Mouse (Mus musculus) cerebellum, adult 2 months (tissue): ENCODE results near the gene Galr3. TPM values are rescaled to one million over a fixed set of nuclear protein-coding genes. Genes with fewer than 3 reads are reported as not detected.
"Not testable (repeated sequence)": the region's sequence is repeated elsewhere in the genome, so short reads cannot be mapped to it uniquely, and the experiment has no call there.

ENCODE experiments used
- DNase-seq, 2 experiments: peaks; one replicate each; pipeline ENCODE4 v3.0.0; 2021
- H3K27ac ChIP-seq: fragments of 200-500 bp; 2 replicates; pipeline ENCODE4 v1.5.1; 2012; ENCODE audit warnings: low read length, control low read depth, inconsistent platforms; ENCODE audit not compliant: insufficient read depth
- H3K27me3 ChIP-seq: fragments of 200-500 bp; 2 replicates; pipeline ENCODE4 v1.6.1; 2012; ENCODE audit warnings: inconsistent platforms, mild to moderate bottlenecking, low read length, moderate library complexity; ENCODE audit not compliant: control insufficient read depth, insufficient read depth
- H3K4me1 ChIP-seq: fragments of 200-500 bp; 2 replicates; pipeline ENCODE4 v1.6.1; 2011; ENCODE audit warnings: low read length; ENCODE audit not compliant: control insufficient read depth, insufficient read depth
- H3K4me3 ChIP-seq: fragments of 200-500 bp; replicated peaks from 2 replicates; pipeline ENCODE3; 2011; ENCODE audit warnings: mild to moderate bottlenecking, low read depth, low read length, control low read depth; ENCODE audit not compliant: insufficient read depth
- CTCF ChIP-seq: fragments of 200-500 bp; IDR thresholded peaks from 2 replicates; pipeline ENCODE4 v1.5.1; 2011; ENCODE audit warnings: low read depth, mild to moderate bottlenecking, control low read depth, low read length, moderate library complexity, borderline replicate concordance; ENCODE audit not compliant: insufficient read depth
- POLR2A ChIP-seq: fragments of 200-500 bp; IDR thresholded peaks from 2 replicates; pipeline ENCODE4 v1.6.1; 2011; ENCODE audit warnings: low read length, control low read depth, borderline replicate concordance; ENCODE audit not compliant: insufficient read depth
- WGBS: fragments of 180-500 bp; shearing (Covaris S2); methylation state at CpG from one replicate; pipeline ENCODE4 v1.1.7; 2018; 5-methylcytosine and 5-hydroxymethylcytosine counted together
- polyA plus RNA-seq: library from polyadenylated mRNA; depleted of rRNA; stranded (reverse); fragments of >200 nt; gene quantifications from 2 replicates; pipeline ENCODE4 v1.2.3, GENCODE M21; 2012

The Galr3 gene
- polyA plus RNA-seq, 1 experiment, result 0.26 TPM

DNA sequence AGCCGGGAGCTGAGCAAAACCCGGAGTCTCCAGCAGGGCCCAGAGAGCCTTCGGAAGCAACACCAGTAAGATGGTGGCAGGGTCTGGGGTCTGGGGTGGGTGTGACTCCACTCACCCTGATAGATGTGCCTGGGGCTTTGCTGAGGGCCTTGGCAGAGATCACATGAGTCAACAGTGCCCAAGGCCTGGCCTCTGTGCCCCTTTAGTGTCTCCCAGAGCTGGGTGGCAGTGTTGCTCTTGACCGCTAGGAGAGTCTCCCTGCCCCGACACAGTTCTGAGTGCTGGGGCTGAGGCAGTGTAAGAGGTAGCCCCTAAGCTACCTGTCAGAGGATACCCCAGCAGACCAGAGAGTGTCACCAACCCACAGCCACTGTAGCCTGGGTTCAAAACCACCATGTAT is 40.1 kb upstream of the Galr3 start:
- Histone ChIP-seq H3K27me3 (no peaks in the 10 kb centered on the region), H3K4me1 (peaks cover 34% of the 10 kb centered on the region), H3K4me3 (no peak overlapping the region), H3K27ac (peak overlapping the region; percentile 23; the same call in 1 of the 2 replicates)
- TF ChIP-seq CTCF (no peak), POLR2A (no peak)
- 90% methylated on average over 5 of the region's 5 CpGs for WGBS
- DNase-seq, result no peak

DNA sequence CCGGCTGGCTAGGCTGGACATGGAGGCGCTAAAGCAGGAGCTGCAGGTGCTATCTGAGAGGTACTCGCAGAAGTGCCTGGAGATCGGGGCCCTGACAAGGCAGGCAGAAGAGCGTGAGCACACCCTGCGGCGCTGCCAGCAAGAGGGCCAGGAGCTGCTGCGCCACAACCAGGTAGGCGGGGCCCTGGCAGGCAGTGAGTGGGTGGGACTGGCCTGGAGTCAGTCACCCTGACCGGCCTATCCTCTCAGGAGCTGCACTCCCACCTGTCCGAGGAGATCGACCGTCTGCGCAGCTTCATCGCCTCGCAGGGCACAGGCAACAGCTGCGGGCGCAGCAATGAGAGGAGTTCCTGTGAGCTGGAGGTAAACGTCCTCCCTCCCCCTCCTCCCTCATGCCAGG is 39.6 kb upstream of the Galr3 start:
- 0 out of 2 replicates have a peak overlapping the region, but pooled peaks have one; percentile 23 for H3K27ac ChIP-seq
- no peak for TF ChIP-seq CTCF
- no peak for TF ChIP-seq POLR2A

DNA sequence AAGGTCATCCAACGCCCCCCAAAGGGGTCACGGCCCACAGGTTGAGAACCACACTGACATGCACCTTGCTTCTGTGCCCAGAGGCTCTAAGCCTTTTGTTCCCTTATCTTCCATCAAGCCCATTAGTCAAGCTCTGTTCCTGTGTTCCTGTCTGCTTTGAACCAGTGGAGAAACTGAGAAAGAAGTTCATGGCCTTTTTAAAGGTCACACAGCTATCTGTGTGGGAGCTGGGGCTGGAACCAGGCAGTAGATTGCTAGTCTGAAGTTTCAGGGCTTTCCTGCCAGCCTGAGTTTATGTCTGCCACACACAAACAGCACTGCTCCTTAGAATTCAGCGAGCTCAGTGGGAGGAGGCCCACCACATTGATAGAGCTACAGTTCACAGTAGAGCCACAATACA is 38.6 kb upstream of the Galr3 start:
- 94% methylated on average over 3 of the region's 3 CpGs for WGBS

More for the DNA sequence above, 39.6 kb upstream of the Galr3 start:
- WGBS, result 48% methylated on average over 19 of the region's 19 CpGs
- no peak overlapping the region for H3K4me3 ChIP-seq
- H3K4me1 ChIP-seq, result peaks cover 34% of the 10 kb centered on the region
- DNase-seq, result peak; percentile 58 to 71
- no peaks in the 10 kb centered on the region for H3K27me3 ChIP-seq

DNA sequence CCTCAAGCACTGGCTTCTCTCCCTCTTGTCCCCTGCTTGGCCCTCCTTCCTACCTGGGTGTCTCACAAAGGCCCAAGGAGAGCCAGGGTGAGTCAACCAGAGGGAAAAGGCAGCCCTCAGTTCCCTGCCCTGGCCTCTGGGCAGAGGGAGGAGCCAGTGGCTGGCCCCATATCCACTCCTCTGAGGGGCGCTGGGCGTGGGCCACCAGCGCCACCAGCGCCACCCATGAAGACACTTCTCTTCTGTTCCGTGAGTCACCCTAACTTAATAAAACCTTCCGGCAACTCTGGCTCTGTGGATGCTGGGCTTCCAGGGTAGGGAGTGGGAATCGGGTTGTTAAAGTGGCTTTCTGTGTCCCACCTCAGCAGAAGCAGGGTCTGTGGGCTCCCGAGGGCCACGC is 36.1 kb upstream of the Galr3 start:
- TF ChIP-seq POLR2A (no peak), CTCF (no peak)
- no peak for DNase-seq
- H3K27ac ChIP-seq, result no peak overlapping the region
- H3K27me3 ChIP-seq, result no peaks in the 10 kb centered on the region
- WGBS, result 85% methylated on average over 9 of the region's 9 CpGs
- H3K4me3 ChIP-seq, result no peak overlapping the region
- H3K4me1 ChIP-seq, result peaks cover 17% of the 10 kb centered on the region

More for the DNA sequence above, 38.6 kb upstream of the Galr3 start:
- H3K4me1 ChIP-seq, result peaks cover 34% of the 10 kb centered on the region
- no peak overlapping the region for H3K27ac ChIP-seq
- H3K27me3 ChIP-seq, result no peaks in the 10 kb centered on the region
- TF ChIP-seq CTCF, result no peak
- TF ChIP-seq POLR2A, result no peak
- no peak overlapping the region for H3K4me3 ChIP-seq
- no peak for DNase-seq

DNA sequence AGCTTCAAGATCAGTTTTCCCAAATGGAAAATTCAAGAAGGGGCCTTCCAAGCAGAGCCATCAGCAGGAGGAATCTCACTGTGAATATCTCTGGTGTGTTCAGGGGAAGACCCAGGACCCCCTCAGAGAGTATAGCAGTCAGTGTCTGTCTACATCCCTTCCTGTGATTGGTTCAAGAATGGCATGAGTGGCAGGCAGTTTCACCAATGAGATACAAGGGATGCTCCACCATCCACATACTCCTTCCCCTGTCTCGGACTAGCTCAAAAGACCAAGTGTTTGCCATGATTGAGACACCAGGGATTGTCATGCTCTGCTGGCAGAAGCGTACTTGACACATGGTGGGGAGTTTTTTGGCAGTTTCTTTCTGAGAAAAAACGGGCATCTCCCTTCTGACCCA is 35.0 kb upstream of the Galr3 start:
- H3K27ac ChIP-seq, result no peak overlapping the region
- no peak for DNase-seq
- no peak for TF ChIP-seq CTCF
- no peak for TF ChIP-seq POLR2A
- H3K4me3 ChIP-seq, result no peak overlapping the region
- H3K27me3 ChIP-seq, result no peaks in the 10 kb centered on the region
- 17% methylated on average over 3 of the region's 3 CpGs for WGBS
- H3K4me1 ChIP-seq, result peaks cover 8% of the 10 kb centered on the region

DNA sequence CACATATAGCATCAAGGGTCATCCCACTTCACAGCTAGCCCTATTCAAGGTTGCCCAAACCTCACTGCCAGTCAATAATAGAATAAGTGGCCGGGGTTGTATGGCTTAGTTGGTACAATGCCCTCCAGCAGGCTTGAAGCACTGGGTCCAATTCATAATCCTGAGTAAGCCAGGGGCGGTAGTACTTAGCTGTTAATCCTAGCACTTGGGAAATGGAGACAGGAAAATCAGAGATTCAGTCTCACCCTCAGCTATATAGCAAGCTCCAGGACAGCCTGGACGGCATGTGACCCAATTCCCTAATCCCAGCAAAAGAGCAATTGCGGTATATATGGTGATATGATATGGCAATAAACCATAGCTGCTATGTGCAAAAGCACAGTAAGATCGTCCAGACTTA is 34.6 kb upstream of the Galr3 start:
- Histone ChIP-seq H3K4me1 (peaks cover 3% of the 10 kb centered on the region), H3K27me3 (no peaks in the 10 kb centered on the region), H3K27ac (no peak overlapping the region), H3K4me3 (no peak overlapping the region)
- WGBS, result 77% methylated on average over 5 of the region's 5 CpGs
- no peak for DNase-seq
- TF ChIP-seq CTCF (no peak), POLR2A (no peak)

DNA sequence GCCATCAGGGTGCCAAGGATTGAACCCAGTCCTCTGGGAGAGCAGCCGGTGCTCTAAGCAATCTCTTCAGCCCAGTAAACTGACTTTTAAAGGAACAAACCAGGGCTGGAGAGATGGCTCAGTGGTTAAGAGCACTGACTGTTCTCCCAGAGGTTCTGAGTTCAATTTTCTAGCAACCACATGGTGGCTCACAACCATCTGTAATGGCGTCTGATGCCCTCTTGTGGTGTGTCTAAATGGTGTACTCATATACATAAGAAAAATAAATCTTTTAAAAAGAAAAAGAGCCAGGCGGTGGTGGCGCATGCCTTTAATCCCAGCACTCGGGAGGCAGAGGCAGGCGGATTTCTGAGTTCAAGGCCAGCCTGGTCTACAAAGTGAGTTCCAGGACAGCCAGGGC is 33.8 kb upstream of the Galr3 start:
- peak; percentile 11; the same call in 1 of the 2 replicates for TF ChIP-seq CTCF
- not testable (repeated sequence) for DNase-seq, H3K4me1 ChIP-seq, H3K4me3 ChIP-seq, H3K27ac ChIP-seq, H3K27me3 ChIP-seq
- 84% methylated on average over 6 of the region's 6 CpGs for WGBS

DNA sequence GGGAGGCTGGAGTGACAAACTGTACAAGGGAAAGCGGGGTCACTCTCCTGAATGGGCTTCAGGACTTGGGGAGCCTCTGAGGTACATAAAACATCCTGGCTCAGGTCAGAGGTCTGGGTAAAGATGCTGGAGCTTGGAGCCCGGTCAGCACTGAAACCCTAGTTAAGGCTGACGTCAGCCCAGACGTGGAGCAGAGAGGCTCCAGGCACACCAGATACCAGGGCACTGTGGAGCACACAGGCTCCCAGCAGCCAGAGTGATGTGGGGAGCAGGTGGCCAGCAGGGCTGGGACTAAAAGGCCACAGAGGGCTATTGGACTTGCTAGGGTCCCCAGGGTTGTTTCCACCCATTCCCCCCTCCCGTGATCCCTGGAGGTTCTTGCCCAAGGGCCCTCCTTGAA is 32.0 kb upstream of the Galr3 start:
- DNase-seq, result no peak
- TF ChIP-seq POLR2A (no peak), CTCF (no peak)
- Histone ChIP-seq H3K4me3 (no peak overlapping the region), H3K27me3 (no peaks in the 10 kb centered on the region), H3K27ac (no peak overlapping the region), H3K4me1 (no peaks in the 10 kb centered on the region)
- 81% methylated on average over 5 of the region's 5 CpGs for WGBS

DNA sequence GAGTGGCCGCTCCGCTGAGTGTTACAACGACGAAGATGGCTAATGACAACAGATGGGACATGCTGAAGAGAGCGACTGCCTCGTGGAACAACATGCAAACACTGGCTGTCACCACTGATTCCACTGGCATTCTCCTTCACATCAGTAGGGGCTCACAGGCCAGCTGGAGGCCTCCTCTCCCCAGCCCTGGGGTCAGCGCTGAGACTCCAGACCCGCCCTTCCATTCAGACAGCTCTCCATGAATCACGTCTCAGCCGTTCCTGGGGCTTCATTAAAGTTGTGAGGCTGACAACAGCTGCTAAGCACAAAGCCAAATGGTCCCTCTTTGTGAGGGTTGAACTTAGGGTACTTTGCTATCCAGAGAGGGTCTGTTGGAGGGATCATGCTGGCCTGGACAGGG is 30.1 kb upstream of the Galr3 start:
- H3K4me1 ChIP-seq, result no peaks in the 10 kb centered on the region
- no peaks in the 10 kb centered on the region for H3K27me3 ChIP-seq
- TF ChIP-seq CTCF (no peak), POLR2A (no peak)
- 43% methylated on average over 10 of the region's 10 CpGs for WGBS
- H3K4me3 ChIP-seq, result no peak overlapping the region
- no peak for DNase-seq
- no peak overlapping the region for H3K27ac ChIP-seq
